Mouse (Mus musculus): ENCODE results near the gene Atp6v1fnb. TPM values are rescaled to one million over a fixed set of nuclear protein-coding genes. Genes with fewer than 3 reads are reported as not detected.

The Atp6v1fnb gene
- polyA plus RNA-seq, 1 experiment: not detected

GRCm38 (mm10) chr6:29435940-29436451, 35.2 kb upstream of the Atp6v1fnb start:
- H3K27me3 ChIP-seq (ENCODE audit: control insufficient read depth, insufficient read depth, insufficient read length): no peaks in the 10 kb centered on the region
- peak overlapping the region; percentile 64 for H3K4me3 ChIP-seq (ENCODE audit: insufficient read depth, poor library complexity, severe bottlenecking)
- TF ChIP-seq MYOG (IDR thresholded peaks at IDR 0.05; ENCODE audit: control insufficient read depth, extremely low read depth, insufficient read length) (no peak), MYOD1 (IDR thresholded peaks at IDR 0.05; ENCODE audit: control insufficient read depth, insufficient read length, low read depth) (peak; percentile 39), MAX (IDR thresholded peaks at IDR 0.05) (peak; percentile 12)
- H3K36me3 ChIP-seq (ENCODE audit: control insufficient read depth, insufficient read depth): peaks cover 36% of the 10 kb centered on the region
- peaks cover 47% of the 10 kb centered on the region for H3K79me2 ChIP-seq (ENCODE audit: control insufficient read depth, insufficient read depth)
- H3K79me3 ChIP-seq (ENCODE audit: low read depth): peaks cover 22% of the 10 kb centered on the region
- H3ac ChIP-seq (ENCODE audit: control insufficient read depth, insufficient read length, low read depth): peak overlapping the region; percentile 64

- Histone ChIP-seq H3K79me2 (ENCODE audit: control insufficient read depth, insufficient read depth) (peaks cover 47% of the 10 kb centered on the region), H3ac (ENCODE audit: control insufficient read depth, insufficient read length, low read depth) (no peak overlapping the region)
- TF ChIP-seq CEBPB (IDR thresholded peaks at IDR 0.05; ENCODE audit: low read depth): no peak
- TF ChIP-seq CTCF (IDR thresholded peaks at IDR 0.05; ENCODE audit: control insufficient read depth, insufficient read depth, insufficient read length): no peak
- no peak for TF ChIP-seq MAX (IDR thresholded peaks at IDR 0.05)
Measured at GRCm38 (mm10) chr6:29436461-29436934, 34.7 kb upstream of the Atp6v1fnb start.

GRCm38 (mm10) chr6:29439251-29439650, 32.0 kb upstream of the Atp6v1fnb start:
- Histone ChIP-seq H3K79me3 (ENCODE audit: low read depth) (peaks cover 15% of the 10 kb centered on the region), H3K4me3 (ENCODE audit: insufficient read depth, poor library complexity, severe bottlenecking) (no peak overlapping the region), H3K27me3 (ENCODE audit: control insufficient read depth, insufficient read depth, insufficient read length) (no peaks in the 10 kb centered on the region), H3K79me2 (ENCODE audit: control insufficient read depth, insufficient read depth) (peaks cover 35% of the 10 kb centered on the region), H3ac (ENCODE audit: control insufficient read depth, insufficient read length, low read depth) (no peak overlapping the region), H3K36me3 (ENCODE audit: control insufficient read depth, insufficient read depth) (peaks cover 58% of the 10 kb centered on the region)
- no peak for TF ChIP-seq FOSL1 (IDR thresholded peaks at IDR 0.05; ENCODE audit: insufficient read depth, low read length, poor library complexity, severe bottlenecking)
- peak; percentile 99 for TF ChIP-seq MYOD1 (IDR thresholded peaks at IDR 0.05; ENCODE audit: control insufficient read depth, insufficient read length, low read depth)

More at GRCm38 (mm10) chr6:29436461-29436934, 34.7 kb upstream of the Atp6v1fnb start:
- Histone ChIP-seq H3K27me3 (ENCODE audit: control insufficient read depth, insufficient read depth, insufficient read length) (no peaks in the 10 kb centered on the region), H3K4me3 (ENCODE audit: insufficient read depth, poor library complexity, severe bottlenecking) (peak overlapping the region; percentile 64), H3K36me3 (ENCODE audit: control insufficient read depth, insufficient read depth) (peaks cover 36% of the 10 kb centered on the region), H3K79me3 (ENCODE audit: low read depth) (peaks cover 22% of the 10 kb centered on the region)

- H3K79me3 ChIP-seq (ENCODE audit: low read depth): peaks cover 10% of the 10 kb centered on the region
- peaks cover 30% of the 10 kb centered on the region for H3K79me2 ChIP-seq (ENCODE audit: control insufficient read depth, insufficient read depth)
- no peak overlapping the region for H3ac ChIP-seq (ENCODE audit: control insufficient read depth, insufficient read length, low read depth)
- no peaks in the 10 kb centered on the region for H3K27me3 ChIP-seq (ENCODE audit: control insufficient read depth, insufficient read depth, insufficient read length)
- H3K4me3 ChIP-seq (ENCODE audit: insufficient read depth, poor library complexity, severe bottlenecking): no peak overlapping the region
- TF ChIP-seq CEBPB (IDR thresholded peaks at IDR 0.05; ENCODE audit: low read depth) (no peak), MAX (IDR thresholded peaks at IDR 0.05) (no peak), USF1 (IDR thresholded peaks at IDR 0.05; ENCODE audit: low read depth) (no peak), MYOD1 (IDR thresholded peaks at IDR 0.05; ENCODE audit: control insufficient read depth, insufficient read length, low read depth) (no peak), CTCF (IDR thresholded peaks at IDR 0.05; ENCODE audit: control insufficient read depth, insufficient read depth, insufficient read length) (no peak), FOSL1 (IDR thresholded peaks at IDR 0.05; ENCODE audit: insufficient read depth, low read length, poor library complexity, severe bottlenecking) (no peak), MYOG (IDR thresholded peaks at IDR 0.05; ENCODE audit: control insufficient read depth, extremely low read depth, insufficient read length) (no peak)
- peaks cover 63% of the 10 kb centered on the region for H3K36me3 ChIP-seq (ENCODE audit: control insufficient read depth, insufficient read depth)
Measured at GRCm38 (mm10) chr6:29439789-29440188, 31.4 kb upstream of the Atp6v1fnb start.

GRCm38 (mm10) chr6:29444773-29445172, 26.5 kb upstream of the Atp6v1fnb start:
- Histone ChIP-seq H3ac (ENCODE audit: control insufficient read depth, insufficient read length, low read depth) (no peak overlapping the region), H3K79me2 (ENCODE audit: control insufficient read depth, insufficient read depth) (no peaks in the 10 kb centered on the region), H3K79me3 (ENCODE audit: low read depth) (no peaks in the 10 kb centered on the region), H3K27me3 (ENCODE audit: control insufficient read depth, insufficient read depth, insufficient read length) (no peaks in the 10 kb centered on the region), H3K4me3 (ENCODE audit: insufficient read depth, poor library complexity, severe bottlenecking) (no peak overlapping the region), H3K36me3 (ENCODE audit: control insufficient read depth, insufficient read depth) (peaks cover 82% of the 10 kb centered on the region)
- TF ChIP-seq CTCF (IDR thresholded peaks at IDR 0.05; ENCODE audit: control insufficient read depth, insufficient read depth, insufficient read length) (peak; percentile 32), MYOD1 (IDR thresholded peaks at IDR 0.05; ENCODE audit: control insufficient read depth, insufficient read length, low read depth) (no peak)

- Histone ChIP-seq H3K4me3 (ENCODE audit: insufficient read depth, poor library complexity, severe bottlenecking) (no peak overlapping the region), H3ac (ENCODE audit: control insufficient read depth, insufficient read length, low read depth) (no peak overlapping the region), H3K36me3 (ENCODE audit: control insufficient read depth, insufficient read depth) (peaks cover 82% of the 10 kb centered on the region), H3K79me3 (ENCODE audit: low read depth) (no peaks in the 10 kb centered on the region), H3K27me3 (ENCODE audit: control insufficient read depth, insufficient read depth, insufficient read length) (no peaks in the 10 kb centered on the region), H3K79me2 (ENCODE audit: control insufficient read depth, insufficient read depth) (no peaks in the 10 kb centered on the region)
- TF ChIP-seq MAX (IDR thresholded peaks at IDR 0.05): no peak
- no peak for TF ChIP-seq MYOD1 (IDR thresholded peaks at IDR 0.05; ENCODE audit: control insufficient read depth, insufficient read length, low read depth)
- TF ChIP-seq CTCF (IDR thresholded peaks at IDR 0.05; ENCODE audit: control insufficient read depth, insufficient read depth, insufficient read length): no peak
- no peak for TF ChIP-seq MYOG (IDR thresholded peaks at IDR 0.05; ENCODE audit: control insufficient read depth, extremely low read depth, insufficient read length)
- TF ChIP-seq CEBPB (IDR thresholded peaks at IDR 0.05; ENCODE audit: low read depth): no peak
- no peak for TF ChIP-seq USF1 (IDR thresholded peaks at IDR 0.05; ENCODE audit: low read depth)
- no peak for TF ChIP-seq FOSL1 (IDR thresholded peaks at IDR 0.05; ENCODE audit: insufficient read depth, low read length, poor library complexity, severe bottlenecking)
Measured at GRCm38 (mm10) chr6:29445354-29445753, 25.9 kb upstream of the Atp6v1fnb start.

Data from C2C12 (cell line).